Mouse (Mus musculus): ENCODE measurements around the gene Ndufs8.

Ndufs8 gene

GRCm38 (mm10) chr19:3903648-3904362 lies 8.8 kb downstream of the Ndufs8 start:
- no peak for DNase-seq

GRCm38 (mm10) chr19:3902966-3903365 lies 9.6 kb downstream of the Ndufs8 start:
- no peak for DNase-seq

GRCm38 (mm10) chr19:3899618-3900017 lies 13.0 kb downstream of the Ndufs8 start:
- DNase-seq: no peak

DNA sequence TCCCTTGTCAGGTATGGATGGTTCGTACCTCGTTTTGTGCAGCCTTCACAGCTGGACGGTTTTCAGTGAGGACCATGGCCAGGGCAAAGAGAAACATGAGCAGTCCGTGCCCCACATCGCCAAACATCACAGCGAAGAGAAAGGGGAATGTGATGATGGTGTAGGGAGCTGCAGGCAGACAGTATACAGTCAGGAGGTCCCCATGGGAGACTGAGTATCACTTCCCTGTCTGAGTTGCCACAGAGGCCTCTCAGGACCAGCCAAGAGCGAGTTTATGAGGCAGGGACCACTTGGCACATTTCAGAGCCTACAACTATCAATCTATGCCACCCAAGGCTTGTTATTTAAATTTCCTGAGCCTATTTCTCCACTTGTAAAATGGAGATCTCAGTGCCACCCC lies 13.6 kb downstream of the Ndufs8 start:
- DNase-seq: no peak

DNA sequence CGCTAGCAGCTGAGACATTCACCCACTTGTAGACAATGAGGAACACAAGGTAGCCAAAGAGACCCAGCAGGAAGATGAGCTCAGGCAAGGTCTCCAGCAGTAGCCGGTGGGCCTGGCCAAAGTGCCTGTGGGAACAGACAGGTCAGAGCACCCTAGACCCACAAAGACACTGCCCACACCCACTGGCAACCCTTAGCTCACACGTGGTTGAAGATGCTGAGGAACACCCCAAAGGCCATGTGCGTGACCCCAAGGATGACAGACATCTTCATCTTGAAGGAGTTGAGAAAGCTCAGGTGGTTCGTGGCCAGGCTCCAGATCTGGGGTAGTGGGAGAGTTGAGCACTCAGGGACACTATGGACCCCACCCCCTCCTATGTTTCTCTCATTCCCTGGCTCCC lies 15.0 kb downstream of the Ndufs8 start:
- no peak for DNase-seq

DNA sequence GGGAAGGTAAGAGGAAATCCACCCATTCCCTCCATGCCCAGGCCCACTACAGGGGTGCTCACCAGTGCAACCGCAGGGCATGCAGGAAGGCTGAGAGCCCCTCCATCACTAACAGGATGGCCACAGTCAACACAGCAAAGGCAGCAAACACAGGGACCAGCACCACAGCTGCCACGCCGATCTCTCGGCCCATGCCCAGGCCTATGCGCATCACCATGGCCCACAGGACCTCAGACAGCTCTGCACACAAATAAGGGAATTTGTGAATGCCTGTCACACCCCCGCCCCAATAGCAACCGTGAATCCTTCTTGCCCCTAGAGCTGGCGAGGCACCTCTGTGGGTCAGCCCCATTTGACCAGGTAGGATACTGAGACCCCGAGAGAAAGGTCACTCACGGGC lies 16.4 kb downstream of the Ndufs8 start:
- DNase-seq: no peak

- DNase-seq: no peak
These were observed 17.4 kb downstream of the Ndufs8 start for GRCm38 (mm10) chr19:3895171-3895631.

- DNase-seq: no peak
These were observed 18.3 kb downstream of the Ndufs8 start for GRCm38 (mm10) chr19:3894294-3894693.

DNA sequence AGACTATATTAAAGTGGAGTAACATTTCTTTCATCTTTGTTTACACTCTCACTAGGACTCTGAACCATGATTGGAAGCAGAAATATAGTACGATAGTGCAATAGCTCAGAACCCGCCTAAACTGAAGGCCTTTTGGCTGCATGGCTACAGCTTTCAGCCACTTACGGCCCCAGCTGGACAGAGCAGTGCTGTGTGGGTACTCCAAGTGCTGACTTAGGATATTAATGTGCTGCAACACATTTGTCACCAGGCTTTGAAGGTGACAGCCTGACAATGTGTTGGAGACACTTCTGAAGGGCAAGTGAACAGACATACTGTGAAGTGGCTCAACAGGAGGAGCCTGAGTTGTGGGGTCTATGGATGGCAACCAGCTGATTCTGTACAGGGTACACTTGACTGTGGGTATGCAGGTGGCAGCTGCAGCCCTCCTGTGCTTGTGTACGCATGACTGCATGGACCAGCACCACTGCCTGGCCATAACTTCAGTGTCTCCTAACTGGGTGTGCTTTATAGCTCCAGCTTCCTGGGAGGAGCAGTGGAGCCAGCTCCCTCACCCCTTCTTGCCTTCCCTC lies 18.9 kb downstream of the Ndufs8 start:
- DNase-seq: no peak

- no peak for DNase-seq
These were observed 22.4 kb downstream of the Ndufs8 start for GRCm38 (mm10) chr19:3890181-3890580.

DNA sequence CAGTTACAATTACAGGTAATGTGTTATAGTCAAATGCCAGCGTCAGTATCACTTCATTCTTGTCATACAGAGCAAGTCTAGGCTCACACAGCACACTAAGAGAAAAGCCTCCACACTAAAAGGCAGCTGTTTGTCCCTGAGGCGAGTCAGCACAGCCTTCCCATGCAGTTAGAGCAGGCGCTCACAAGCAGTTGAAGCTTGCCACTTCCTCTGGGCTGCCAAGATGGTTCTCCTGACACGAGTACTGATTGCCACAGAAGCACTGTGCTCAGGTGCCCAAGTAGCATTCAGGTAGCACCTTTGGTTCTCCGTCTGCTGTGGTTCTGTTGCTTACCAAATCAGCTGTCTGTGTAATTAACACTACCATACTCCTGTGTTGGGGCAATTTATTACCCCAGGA lies 23.5 kb downstream of the Ndufs8 start:
- no peak for DNase-seq

DNA sequence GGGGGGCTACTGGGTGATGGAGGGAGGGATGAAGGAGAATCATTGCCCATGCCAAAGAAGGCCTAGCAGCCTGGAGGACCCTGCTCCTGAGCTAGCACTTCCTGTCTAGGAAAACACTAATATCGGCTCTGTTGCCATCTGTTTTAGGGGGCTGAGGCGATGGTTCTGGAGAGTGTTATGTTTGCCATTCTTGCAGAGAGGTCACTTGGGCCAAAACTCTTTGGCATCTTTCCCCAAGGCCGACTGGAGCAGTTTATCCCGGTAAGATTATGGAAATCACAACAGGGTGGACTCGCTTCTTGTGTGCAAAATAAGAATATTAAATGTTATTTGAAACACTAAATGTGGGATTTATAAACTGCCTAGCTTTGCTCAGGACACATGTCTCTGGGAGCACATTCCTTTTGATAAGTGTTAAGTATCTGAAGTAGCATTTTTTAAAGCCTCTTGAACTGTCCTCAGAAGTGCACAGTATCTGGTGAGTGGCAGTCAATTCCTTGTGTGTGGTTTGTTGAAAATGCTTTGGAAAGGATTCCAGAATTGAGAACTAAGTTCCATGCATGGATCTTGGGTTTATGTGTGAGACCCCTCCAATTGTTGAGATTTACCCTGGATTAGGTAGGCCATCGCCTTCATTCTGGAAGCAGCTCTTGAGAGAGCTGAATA lies 28.1 kb downstream of the Ndufs8 start:
- DNase-seq: no peak

- DNase-seq: no peak
These were observed 30.4 kb downstream of the Ndufs8 start for GRCm38 (mm10) chr19:3882214-3882613.

DNA sequence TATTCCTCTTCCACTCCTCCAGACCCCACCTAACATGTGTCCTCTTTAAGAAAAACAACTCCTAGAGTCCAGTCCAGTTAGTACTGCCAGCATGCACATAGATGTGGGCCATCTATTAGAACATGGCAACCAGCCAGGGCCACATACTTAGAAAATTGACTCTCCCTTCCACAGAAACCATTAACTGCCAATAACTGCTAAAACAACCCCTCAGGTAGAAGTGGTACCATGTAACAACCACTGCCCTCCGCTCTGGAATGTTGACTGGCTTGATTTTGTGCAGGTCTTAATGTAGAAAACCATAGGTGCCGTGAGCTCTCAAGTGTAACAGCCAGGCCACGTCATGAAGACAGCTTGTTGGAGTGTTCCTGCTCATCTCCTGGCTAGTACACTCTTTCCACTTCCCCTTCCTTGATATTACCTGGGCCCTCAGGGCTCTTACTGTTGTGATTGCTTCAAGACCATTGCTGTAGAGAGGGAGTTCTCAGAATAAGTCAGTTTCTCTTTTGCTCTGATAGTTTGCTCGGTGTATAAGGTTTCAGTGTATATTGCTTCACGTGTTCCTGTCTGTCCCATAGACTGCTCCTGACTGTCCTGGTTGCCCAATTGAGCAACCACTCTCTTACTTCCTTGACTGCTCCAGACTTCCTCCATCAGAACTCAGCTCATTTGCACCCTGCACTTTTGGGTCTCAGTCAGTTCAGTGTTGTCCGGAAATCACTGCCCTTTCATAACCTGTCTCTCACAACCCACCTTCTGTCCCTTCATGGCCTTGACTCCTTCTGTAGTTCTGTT lies 32.3 kb downstream of the Ndufs8 start:
- peak; percentile 66 for DNase-seq

- no peak for DNase-seq
These were observed 37.5 kb downstream of the Ndufs8 start for GRCm38 (mm10) chr19:3875045-3875444.

GRCm38 (mm10) chr19:3872373-3872772 lies 40.2 kb downstream of the Ndufs8 start:
- peak; percentile 55 for DNase-seq

DNA sequence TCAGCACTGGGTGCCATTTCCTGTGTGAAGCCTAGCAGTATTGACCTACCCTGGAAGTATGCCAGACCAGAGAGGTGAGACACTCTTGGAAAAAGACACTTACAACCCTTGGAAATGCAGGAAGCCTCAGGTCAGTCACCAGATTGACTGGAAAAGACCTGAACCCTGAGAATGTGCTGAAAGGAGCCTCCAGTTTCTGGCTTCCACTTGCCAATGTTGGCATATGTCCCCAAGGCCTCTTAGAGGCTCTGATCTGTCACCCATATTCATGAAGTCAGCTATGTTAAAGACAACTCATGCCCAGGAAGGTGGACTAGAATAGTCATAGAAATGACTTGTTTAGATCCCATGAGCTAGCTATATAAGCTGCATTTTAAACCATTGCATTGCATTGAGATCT lies 41.1 kb downstream of the Ndufs8 start:
- no peak for DNase-seq

DNA sequence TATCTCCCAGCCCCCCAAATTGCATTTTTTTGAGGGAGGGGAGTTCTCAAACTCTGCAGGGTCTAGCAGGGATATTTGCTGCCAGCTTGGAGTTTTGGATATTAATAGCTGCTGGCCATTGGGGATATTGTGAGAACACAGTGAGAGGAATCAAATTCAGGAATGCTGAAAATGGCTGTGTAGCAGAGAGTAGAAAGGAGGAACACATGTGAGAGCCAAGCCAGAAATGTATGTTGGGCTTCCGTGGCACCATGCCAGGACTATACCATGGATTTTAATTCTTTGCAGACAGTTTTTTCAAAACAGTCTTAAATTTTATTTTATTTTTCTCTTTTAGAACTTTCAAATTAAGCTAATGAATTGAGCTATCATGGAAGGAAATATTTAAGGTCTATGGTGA lies 44.3 kb downstream of the Ndufs8 start:
- no peak for DNase-seq

DNA sequence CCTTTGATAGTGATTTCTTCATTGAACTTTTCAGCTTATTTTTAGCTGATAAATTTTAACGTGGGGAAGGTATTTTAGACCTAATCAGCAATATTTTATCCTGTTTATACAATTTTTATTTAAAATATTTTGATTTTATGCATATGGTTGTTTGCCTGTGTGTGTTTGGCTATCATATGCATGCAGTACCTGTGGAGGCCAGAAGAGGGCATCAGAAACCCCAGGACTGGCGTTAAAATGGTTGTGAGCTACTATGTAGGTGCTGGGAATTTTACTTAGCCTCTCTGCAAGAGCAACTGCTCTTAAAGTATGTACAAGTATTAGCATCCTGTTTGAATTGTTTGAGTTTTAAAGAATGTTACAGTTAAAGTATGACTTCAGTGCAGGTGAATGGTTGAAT lies 47.6 kb downstream of the Ndufs8 start:
- DNase-seq: no peak

DNA sequence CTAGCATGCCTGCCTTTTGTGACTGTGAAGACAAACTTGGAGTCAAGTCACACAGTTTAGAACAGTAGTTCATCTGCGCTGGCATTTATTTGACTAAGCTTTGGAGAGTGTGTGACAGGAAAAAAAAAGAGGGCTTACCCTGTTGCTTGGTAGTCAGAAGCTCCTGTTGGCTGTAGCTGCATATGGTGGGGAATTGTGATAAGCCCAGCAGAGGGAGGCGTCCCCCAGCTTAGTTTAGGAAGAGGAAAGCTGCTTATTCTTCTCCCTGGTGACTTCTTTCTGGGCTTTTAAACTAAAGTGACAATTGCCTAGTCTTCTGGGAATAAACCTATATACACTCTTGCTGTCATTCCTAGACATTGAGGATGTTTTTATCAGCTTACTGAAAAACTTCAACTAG lies 49.9 kb downstream of the Ndufs8 start:
- DNase-seq: no peak

All from kidney, adult 9 months (tissue).